Mouse (Mus musculus) heart, postnatal 0 days (tissue): ENCODE data around the gene Pianp. TPM values are rescaled to one million over a fixed set of nuclear protein-coding genes. Genes with fewer than 3 reads are reported as not detected.
A peak's percentile ranks its signal among the peaks of the same experiment; 100 is the strongest.

Experiments
- ATAC-seq: fragments of 200-750 bp; cut with Nextera tagmentation; 2 replicates; pipeline ENCODE4 v1.8.0; 2017; ENCODE audit warnings: low read depth, moderate number of reproducible peaks, moderate library complexity; ENCODE audit not compliant: insufficient read depth
- DNase-seq: peaks from one replicate; pipeline ENCODE4 v3.0.0-alpha.2; 2016; ENCODE audit warnings: low spot score
- H3K27ac ChIP-seq: fragments of 300-500 bp; sonication (generic); 2 replicates; pipeline ENCODE4 v1.5.1; 2014; ENCODE audit warnings: low read depth, mild to moderate bottlenecking
- H3K27me3 ChIP-seq: fragments of 300-500 bp; sonication (generic); 2 replicates; pipeline ENCODE4 v1.6.1; 2014; ENCODE audit warnings: low read length, mixed read lengths; ENCODE audit not compliant: control insufficient read depth, insufficient read depth
- H3K36me3 ChIP-seq: fragments of 300-500 bp; sonication (generic); replicated peaks from 2 replicates; pipeline ENCODE4 v1.6.1; 2014; ENCODE audit warnings: low read length, mixed read lengths; ENCODE audit not compliant: control insufficient read depth, insufficient read depth
- H3K4me1 ChIP-seq: fragments of 300-500 bp; sonication (generic); 2 replicates; pipeline ENCODE4 v1.6.1; 2014; ENCODE audit warnings: antibody characterized with exemption; ENCODE audit not compliant: control insufficient read depth, insufficient read depth
- H3K4me2 ChIP-seq: fragments of 300-500 bp; sonication (generic); 2 replicates; pipeline ENCODE4 v1.6.1; 2014; ENCODE audit warnings: low read depth, mild to moderate bottlenecking, low read length, moderate library complexity
- H3K4me3 ChIP-seq: fragments of 300-500 bp; sonication (generic); 2 replicates; pipeline ENCODE4 v1.5.1; 2014; ENCODE audit warnings: low read depth, low read length
- H3K9ac ChIP-seq: fragments of 300-500 bp; sonication (generic); replicated peaks from 2 replicates; pipeline ENCODE4 v1.6.1; 2014; ENCODE audit warnings: low read depth, low read length, mixed read lengths
- H3K9me3 ChIP-seq: fragments of 300-500 bp; sonication (generic); replicated peaks from 2 replicates; pipeline ENCODE4 v1.6.1; 2016; ENCODE audit warnings: low read length; ENCODE audit not compliant: control insufficient read depth
- CTCF ChIP-seq: IDR thresholded peaks from 2 replicates; pipeline ENCODE4 v1.5.1; 2016; ENCODE audit warnings: antibody characterized with exemption, control low read depth, low read depth
- EP300 ChIP-seq: IDR thresholded peaks from 2 replicates; pipeline ENCODE4 v1.6.1; 2016; ENCODE audit warnings: antibody characterized with exemption, low read depth
- WGBS: fragments of 180-500 bp; shearing (Covaris S2); extraction: QIAGEN DNeasy Blood & Tissue Kit; methylation state at CpG from one replicate; pipeline ENCODE4 v1.1.7; 2014; 5-methylcytosine and 5-hydroxymethylcytosine counted together
- polyA plus RNA-seq: library from polyadenylated mRNA; unstranded; fragments of >200 nt; fragmentation: Nextera tagmentation; extraction: Ambion mirVana; gene quantifications from 2 replicates; pipeline ENCODE4 v1.2.1, GENCODE M21; 2015
- total RNA-seq: library from RNA; depleted of rRNA; stranded (reverse); fragments of >200 nt; gene quantifications from 2 replicates; pipeline ENCODE4 v1.2.3, GENCODE M21; 2014; ENCODE audit warnings: low replicate concordance; rRNA removed

Gene Pianp
- total RNA-seq, result not detected in 2 replicates
- 0.37 TPM in 2 replicates for polyA plus RNA-seq

DNA sequence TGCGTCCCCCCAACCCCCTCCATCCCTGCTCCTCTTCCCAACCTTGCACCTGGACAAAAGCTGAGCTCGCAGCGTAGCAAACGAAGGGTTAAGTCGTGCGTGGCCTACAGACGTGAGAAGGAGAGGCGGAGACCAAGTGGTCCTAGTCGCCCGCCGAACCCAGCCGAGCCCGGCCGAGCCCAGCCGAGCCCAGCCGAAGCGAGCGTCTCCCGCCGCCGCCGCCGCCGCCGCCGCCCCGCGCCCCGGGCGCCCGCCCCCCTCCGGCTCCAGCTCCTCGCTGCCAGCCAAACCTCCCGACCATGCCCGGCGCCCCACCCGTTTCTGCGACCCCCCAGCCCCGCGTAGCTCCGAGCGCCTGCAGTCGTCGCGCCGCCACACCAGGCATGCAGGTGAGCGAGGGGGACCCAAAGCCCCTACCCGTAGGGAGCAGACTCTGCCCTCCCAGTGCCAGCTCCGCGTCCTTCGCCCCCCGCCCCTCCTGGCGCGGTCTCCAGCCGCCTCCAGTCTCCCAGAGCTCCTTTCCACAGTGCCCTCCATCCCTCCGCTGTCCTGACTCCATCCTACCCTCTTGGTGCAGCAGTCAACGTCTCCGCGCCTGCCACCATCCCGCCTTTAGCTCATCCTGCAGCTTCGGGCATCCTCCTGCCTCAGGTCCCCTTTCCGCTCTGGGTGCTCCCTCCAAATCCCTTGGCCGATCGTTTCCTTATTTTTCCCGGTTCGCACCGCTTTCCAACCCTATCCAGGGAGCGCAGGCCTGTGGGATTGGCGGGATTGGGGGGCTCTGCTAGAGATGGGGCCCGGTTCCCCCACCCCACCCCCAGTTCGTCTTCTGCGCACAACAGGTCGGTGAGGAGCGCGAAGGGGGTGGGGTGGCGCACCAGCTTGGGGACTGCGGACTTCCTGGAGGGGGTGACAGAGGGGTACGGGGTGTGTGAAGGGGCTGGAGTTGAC, at the start of gene Pianp:
Pianp (plus strand) TSS at position 144 of the 951 bp plus-strand sequence.
- Histone ChIP-seq H3K4me1 (peaks cover 6% of the 10 kb centered on the region; the same call in 1 of the 2 replicates), H3K27ac (no peak within 1 kb of the TSS), H3K4me3 (peak within 1 kb of the TSS; percentile 50), H3K9me3 (no peaks in the 10 kb centered on the region), H3K27me3 (peaks cover 81% of the 10 kb centered on the region), H3K4me2 (peak within 1 kb of the TSS; percentile 84), H3K9ac (0 out of 2 replicates have a peak within 1 kb of the TSS, but pooled peaks have one; percentile 2), H3K36me3 (no peaks in the 10 kb centered on the region)
- DNase-seq (no peak), ATAC-seq (peak; percentile 52)
- 1% methylated on average over 57 of the region's 78 CpGs for WGBS
- no peak for TF ChIP-seq CTCF
- no peak for TF ChIP-seq EP300

DNA sequence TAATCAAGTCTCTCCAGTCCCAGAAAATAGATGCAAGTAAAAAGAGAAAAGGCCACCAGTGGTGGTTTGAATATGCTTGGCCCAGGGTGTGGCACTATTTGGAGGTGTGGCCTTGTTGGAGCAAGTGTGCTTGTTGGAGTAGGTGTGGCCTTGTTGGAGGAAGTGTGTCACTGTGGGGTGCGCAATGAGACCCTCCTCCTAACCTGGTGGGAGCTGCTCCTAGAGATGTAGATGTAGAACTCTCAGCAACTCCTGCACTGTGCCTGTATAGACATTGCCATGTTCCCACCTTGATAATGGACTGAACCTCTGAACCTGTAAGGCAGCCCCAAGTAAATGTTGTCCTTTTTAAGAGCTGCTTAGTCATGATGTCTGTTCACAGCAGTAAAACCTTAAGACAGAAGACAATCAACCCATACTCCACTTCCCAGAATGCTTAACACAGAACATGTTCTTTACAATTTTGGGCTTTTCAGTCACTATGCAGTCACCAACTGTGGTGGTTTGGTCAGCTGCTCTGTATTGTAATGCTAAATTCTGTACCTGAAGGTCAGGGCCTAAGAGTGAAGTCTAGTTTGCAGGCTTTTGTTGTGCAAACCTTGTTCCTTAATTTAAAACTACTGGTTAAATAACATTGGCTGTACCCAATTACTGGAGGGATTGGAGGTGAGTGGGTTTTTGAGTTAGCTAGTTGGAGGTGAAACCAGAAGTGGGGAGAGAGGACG, 42.3 kb upstream of the Pianp start:
- no peak for DNase-seq
- no peak overlapping the region for H3K4me3 ChIP-seq
- H3K36me3 ChIP-seq, result peaks cover 22% of the 10 kb centered on the region
- TF ChIP-seq CTCF (no peak), EP300 (no peak)
- H3K9me3 ChIP-seq, result no peaks in the 10 kb centered on the region
- no peak overlapping the region for H3K4me2 ChIP-seq
- 91% methylated on average over 2 of the region's 2 CpGs for WGBS
- no peaks in the 10 kb centered on the region for H3K4me1 ChIP-seq
- ATAC-seq, result no peak
- no peak overlapping the region for H3K27ac ChIP-seq
- H3K27me3 ChIP-seq, result no peaks in the 10 kb centered on the region
- no peak overlapping the region for H3K9ac ChIP-seq

DNA sequence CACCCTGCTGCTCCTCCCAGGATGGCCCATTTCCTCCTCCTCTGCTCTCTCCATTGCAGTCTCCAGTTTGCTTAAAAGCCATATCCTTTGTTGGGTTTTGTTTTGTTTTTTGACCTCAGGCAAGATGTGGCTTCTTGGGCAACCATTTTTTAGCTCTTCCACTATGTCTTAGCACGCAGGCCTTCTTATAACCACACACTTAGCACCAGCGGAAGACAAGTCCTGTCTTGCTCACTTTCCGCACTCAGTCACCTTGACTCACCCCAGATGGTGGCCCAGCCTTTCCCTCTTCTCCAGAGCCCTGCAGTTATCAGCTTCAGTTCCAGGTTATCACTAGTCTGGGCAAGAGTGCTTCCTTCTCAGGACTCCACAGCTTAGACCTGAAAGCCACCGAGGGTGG, 41.3 kb upstream of the Pianp start:
- no peaks in the 10 kb centered on the region for H3K27me3 ChIP-seq
- H3K9me3 ChIP-seq, result no peaks in the 10 kb centered on the region
- no peak overlapping the region for H3K4me3 ChIP-seq
- H3K36me3 ChIP-seq, result peaks cover 32% of the 10 kb centered on the region
- no peak overlapping the region for H3K4me2 ChIP-seq
- DNase-seq (no peak), ATAC-seq (no peak)
- no peak overlapping the region for H3K27ac ChIP-seq
- 88% methylated on average over 4 of the region's 4 CpGs for WGBS
- H3K9ac ChIP-seq, result no peak overlapping the region
- no peaks in the 10 kb centered on the region for H3K4me1 ChIP-seq
- TF ChIP-seq EP300 (no peak), CTCF (no peak)

- ATAC-seq, result no peak
- Histone ChIP-seq H3K36me3 (peaks cover 47% of the 10 kb centered on the region), H3K4me1 (no peaks in the 10 kb centered on the region), H3K9ac (no peak overlapping the region), H3K27me3 (no peaks in the 10 kb centered on the region), H3K4me2 (no peak overlapping the region), H3K27ac (no peak overlapping the region), H3K9me3 (no peaks in the 10 kb centered on the region), H3K4me3 (no peak overlapping the region)
- 87% methylated on average over 3 of the region's 3 CpGs for WGBS
- DNase-seq, result no peak
- TF ChIP-seq EP300, result no peak
- no peak for TF ChIP-seq CTCF
Observed at GRCm38 (mm10) chr6:124958127-124958526, 38.4 kb upstream of the Pianp start.

- no peak for TF ChIP-seq EP300
- TF ChIP-seq CTCF, result no peak
- H3K27me3 ChIP-seq, result no peaks in the 10 kb centered on the region
- 91% methylated on average over 13 of the region's 13 CpGs for WGBS
- H3K9ac ChIP-seq, result no peak overlapping the region
- no peak overlapping the region for H3K27ac ChIP-seq
- H3K4me2 ChIP-seq, result no peak overlapping the region
- no peak for ATAC-seq
- H3K36me3 ChIP-seq, result peaks cover 47% of the 10 kb centered on the region
- no peak for DNase-seq
- H3K9me3 ChIP-seq, result no peaks in the 10 kb centered on the region
- H3K4me3 ChIP-seq, result no peak overlapping the region
- H3K4me1 ChIP-seq, result peaks cover 8% of the 10 kb centered on the region
Observed at GRCm38 (mm10) chr6:124959960-124960359, 36.5 kb upstream of the Pianp start.
